Mouse (Mus musculus): ENCODE results near the gene Atxn1. TPM values are rescaled to one million over a fixed set of nuclear protein-coding genes. Genes with fewer than 3 reads are reported as not detected.

Gene Atxn1
- total and polyA plus RNA-seq, 2 experiments from 2014 or later = 8.6 to 44.6 TPM

DNA sequence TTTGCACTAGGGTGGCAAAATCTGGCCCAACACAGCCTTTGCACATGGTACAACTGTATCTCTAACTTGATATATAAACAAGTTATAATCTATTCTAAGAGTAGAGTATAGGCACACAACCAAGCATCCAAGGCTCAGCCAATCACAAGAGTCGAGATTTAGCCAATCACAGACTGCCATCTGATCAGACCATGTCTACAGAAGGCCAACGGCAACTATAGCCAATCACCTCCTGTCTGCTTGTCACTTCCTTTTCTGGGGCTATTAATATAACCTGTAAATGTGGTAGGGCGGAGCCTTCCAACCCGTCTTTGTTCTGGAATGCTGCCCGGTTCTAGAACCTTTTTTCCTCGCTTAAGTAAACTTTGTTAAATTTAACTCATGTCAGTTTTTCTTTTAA is 167.1 kb downstream of the Atxn1 start:
- DNase-seq (ENCODE audit: low spot score) (no peak), ATAC-seq (no peak)
- H3K4me3 ChIP-seq (ENCODE audit: low read length) = no peak overlapping the region
- no peak overlapping the region for H3K4me2 ChIP-seq (ENCODE audit: low read depth, low read length)
- no peaks in the 10 kb centered on the region for H3K4me1 ChIP-seq (ENCODE audit: insufficient read depth, low read length)
- H3K36me3 ChIP-seq (ENCODE audit: insufficient read depth, low read length) = no peaks in the 10 kb centered on the region
- no peaks in the 10 kb centered on the region for H3K27me3 ChIP-seq (ENCODE audit: insufficient read depth, low read length)
- 90% methylated on average over 6 of the region's 6 CpGs for WGBS
- H3K9me3 ChIP-seq (ENCODE audit: low read length) = no peaks in the 10 kb centered on the region
- no peak overlapping the region for H3K9ac ChIP-seq (replicated peaks; ENCODE audit: low read length)
- H3K27ac ChIP-seq = no peak overlapping the region
- TF ChIP-seq CTCF (IDR thresholded peaks at IDR 0.05; ENCODE audit: low read depth) = no peak

DNA sequence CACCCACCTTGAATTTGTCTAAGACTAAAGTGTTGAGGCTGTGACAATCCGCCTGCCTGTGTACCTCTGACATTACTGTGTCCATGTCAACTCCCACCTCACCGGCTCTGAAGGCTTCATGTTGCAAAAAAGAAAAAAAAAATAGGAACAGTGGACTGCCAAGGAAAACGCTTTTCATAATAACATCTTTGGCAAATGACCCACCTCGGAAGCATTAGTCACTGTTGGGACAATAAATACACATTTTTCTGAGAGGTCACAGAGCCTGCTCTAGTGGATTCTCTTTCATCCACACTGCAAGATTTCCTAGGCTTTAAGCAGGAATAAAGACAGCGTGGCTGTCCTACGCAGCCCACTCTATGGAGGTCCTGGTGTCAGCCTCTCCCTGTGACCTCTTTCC is 168.5 kb downstream of the Atxn1 start:
- H3K4me2 ChIP-seq (ENCODE audit: low read depth, low read length) = no peak overlapping the region
- H3K9me3 ChIP-seq (ENCODE audit: low read length) = no peaks in the 10 kb centered on the region
- H3K36me3 ChIP-seq (ENCODE audit: insufficient read depth, low read length) = no peaks in the 10 kb centered on the region
- DNase-seq (ENCODE audit: low spot score) (no peak), ATAC-seq (no peak)
- no peak for TF ChIP-seq CTCF (IDR thresholded peaks at IDR 0.05; ENCODE audit: low read depth)
- H3K4me3 ChIP-seq (ENCODE audit: low read length) = no peak overlapping the region
- H3K4me1 ChIP-seq (ENCODE audit: insufficient read depth, low read length) = no peaks in the 10 kb centered on the region
- WGBS = 85% methylated on average over 6 of the region's 6 CpGs
- H3K9ac ChIP-seq (replicated peaks; ENCODE audit: low read length) = no peak overlapping the region
- H3K27ac ChIP-seq = no peak overlapping the region
- no peaks in the 10 kb centered on the region for H3K27me3 ChIP-seq (ENCODE audit: insufficient read depth, low read length)

DNA sequence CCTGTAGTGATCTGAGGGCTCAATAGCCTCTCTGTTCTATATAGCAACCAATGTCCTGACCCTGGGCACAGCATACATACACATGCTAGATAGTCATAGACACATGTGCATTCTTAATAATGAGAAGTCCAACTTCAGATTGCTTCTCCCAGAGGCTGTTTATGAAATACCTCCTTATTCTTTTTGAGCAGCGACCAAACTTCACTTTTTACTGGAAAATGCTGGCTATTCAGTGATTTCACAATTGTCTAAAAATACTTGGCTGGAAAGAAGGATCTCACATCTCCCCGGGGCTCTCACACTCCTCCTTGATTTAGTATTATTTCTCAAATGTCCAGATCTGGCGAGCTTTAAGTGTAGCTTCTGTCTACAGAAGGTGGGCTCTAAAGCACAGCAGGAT is 171.0 kb downstream of the Atxn1 start:
- 66% methylated on average over 3 of the region's 3 CpGs for WGBS

DNA sequence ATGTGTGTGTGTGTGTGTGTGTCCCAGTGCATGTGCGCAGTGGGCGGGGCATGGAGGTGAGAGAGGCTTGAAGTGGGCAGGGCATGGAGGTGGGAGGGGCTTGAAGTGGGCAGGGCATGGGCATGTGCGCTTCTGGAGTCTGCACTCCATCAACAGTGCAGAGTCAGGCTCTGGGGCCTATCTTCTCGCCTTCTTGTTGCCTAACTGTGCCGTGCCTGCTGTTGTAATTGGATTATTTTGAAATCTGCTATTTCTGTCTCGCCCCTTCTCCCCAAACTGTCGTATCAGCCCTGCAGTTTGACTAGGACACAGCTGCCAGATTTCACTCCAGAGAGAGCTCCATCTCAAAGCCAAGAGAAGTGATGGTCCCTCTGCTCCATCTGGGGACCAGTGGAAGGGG is 178.4 kb downstream of the Atxn1 start:
- Histone ChIP-seq H3K36me3 (ENCODE audit: insufficient read depth, low read length) (no peaks in the 10 kb centered on the region), H3K4me1 (ENCODE audit: insufficient read depth, low read length) (no peaks in the 10 kb centered on the region), H3K27ac (no peak overlapping the region), H3K9ac (replicated peaks; ENCODE audit: low read length) (no peak overlapping the region), H3K4me2 (ENCODE audit: low read depth, low read length) (no peak overlapping the region), H3K9me3 (ENCODE audit: low read length) (no peaks in the 10 kb centered on the region), H3K4me3 (ENCODE audit: low read length) (no peak overlapping the region), H3K27me3 (ENCODE audit: insufficient read depth, low read length) (no peaks in the 10 kb centered on the region)
- ATAC-seq = no peak
- no peak for TF ChIP-seq CTCF (IDR thresholded peaks at IDR 0.05; ENCODE audit: low read depth)
- WGBS = 87% methylated on average over 7 of the region's 7 CpGs
- DNase-seq (ENCODE audit: low spot score) = no peak

More for the DNA sequence above, 171.0 kb downstream of the Atxn1 start:
- Histone ChIP-seq H3K4me3 (ENCODE audit: low read length) (no peak overlapping the region), H3K4me2 (ENCODE audit: low read depth, low read length) (no peak overlapping the region), H3K9me3 (ENCODE audit: low read length) (no peaks in the 10 kb centered on the region), H3K4me1 (ENCODE audit: insufficient read depth, low read length) (no peaks in the 10 kb centered on the region), H3K27ac (no peak overlapping the region), H3K36me3 (ENCODE audit: insufficient read depth, low read length) (no peaks in the 10 kb centered on the region), H3K9ac (replicated peaks; ENCODE audit: low read length) (no peak overlapping the region), H3K27me3 (ENCODE audit: insufficient read depth, low read length) (no peaks in the 10 kb centered on the region)
- ATAC-seq = no peak
- no peak for DNase-seq (ENCODE audit: low spot score)
- no peak for TF ChIP-seq CTCF (IDR thresholded peaks at IDR 0.05; ENCODE audit: low read depth)

DNA sequence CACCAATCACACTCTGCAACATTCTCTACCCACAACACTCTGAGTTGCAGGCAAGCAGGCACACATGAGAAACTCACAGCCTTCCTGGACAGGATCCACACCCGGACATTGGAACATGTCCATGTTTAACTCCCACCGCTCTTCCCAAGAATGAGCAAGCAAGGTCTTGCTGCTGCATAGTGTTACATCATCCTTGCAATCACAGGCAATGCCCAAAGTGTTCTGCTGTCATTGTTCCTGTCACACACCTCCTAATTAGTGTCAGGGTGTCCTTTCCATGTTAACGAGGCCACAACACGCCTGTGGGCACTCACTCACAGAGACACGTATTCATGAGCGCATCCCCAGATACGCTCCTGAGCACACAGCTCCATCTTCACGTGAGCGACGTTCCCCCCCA is 181.1 kb downstream of the Atxn1 start:
- Histone ChIP-seq H3K4me3 (ENCODE audit: low read length) (no peak overlapping the region), H3K4me1 (ENCODE audit: insufficient read depth, low read length) (no peaks in the 10 kb centered on the region), H3K36me3 (ENCODE audit: insufficient read depth, low read length) (no peaks in the 10 kb centered on the region), H3K27ac (no peak overlapping the region), H3K9ac (replicated peaks; ENCODE audit: low read length) (no peak overlapping the region), H3K9me3 (ENCODE audit: low read length) (no peaks in the 10 kb centered on the region), H3K27me3 (ENCODE audit: insufficient read depth, low read length) (no peaks in the 10 kb centered on the region), H3K4me2 (ENCODE audit: low read depth, low read length) (no peak overlapping the region)
- no peak for TF ChIP-seq CTCF (IDR thresholded peaks at IDR 0.05; ENCODE audit: low read depth)
- 64% methylated on average over 10 of the region's 10 CpGs for WGBS
- ATAC-seq = 0 out of 2 replicates have a peak, but pooled peaks have one; percentile 47
- peak; percentile 5 for DNase-seq (ENCODE audit: low spot score)

DNA sequence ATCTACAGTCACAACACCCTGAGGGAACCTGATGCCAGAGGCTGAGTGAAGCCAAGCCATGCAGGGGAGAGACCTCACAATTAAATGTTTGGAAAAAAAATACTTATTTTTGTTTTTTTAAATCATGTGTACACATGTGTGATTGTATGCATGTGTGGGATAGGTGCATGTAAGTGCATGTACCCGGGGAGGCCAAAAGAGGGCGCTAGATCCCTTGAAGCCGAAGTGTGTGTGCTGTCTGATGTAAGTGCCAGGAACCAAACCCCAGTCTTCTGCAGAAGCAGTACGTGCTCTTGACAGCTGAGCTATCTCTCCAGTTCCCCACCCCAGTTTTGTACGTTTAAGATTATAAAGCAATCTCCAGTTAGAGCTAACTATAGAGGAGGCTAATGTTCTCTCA is 186.1 kb downstream of the Atxn1 start:
- Histone ChIP-seq H3K27me3 (ENCODE audit: insufficient read depth, low read length) (no peaks in the 10 kb centered on the region), H3K36me3 (ENCODE audit: insufficient read depth, low read length) (no peaks in the 10 kb centered on the region), H3K9me3 (ENCODE audit: low read length) (no peaks in the 10 kb centered on the region), H3K4me3 (ENCODE audit: low read length) (no peak overlapping the region), H3K9ac (replicated peaks; ENCODE audit: low read length) (no peak overlapping the region), H3K27ac (no peak overlapping the region), H3K4me1 (ENCODE audit: insufficient read depth, low read length) (no peaks in the 10 kb centered on the region), H3K4me2 (ENCODE audit: low read depth, low read length) (no peak overlapping the region)
- DNase-seq (ENCODE audit: low spot score) (no peak), ATAC-seq (no peak)
- peak; percentile 38; the same call in 1 of the 2 replicates for TF ChIP-seq CTCF (IDR thresholded peaks at IDR 0.05; ENCODE audit: low read depth)
- WGBS = 90% methylated on average over 5 of the region's 5 CpGs

DNA sequence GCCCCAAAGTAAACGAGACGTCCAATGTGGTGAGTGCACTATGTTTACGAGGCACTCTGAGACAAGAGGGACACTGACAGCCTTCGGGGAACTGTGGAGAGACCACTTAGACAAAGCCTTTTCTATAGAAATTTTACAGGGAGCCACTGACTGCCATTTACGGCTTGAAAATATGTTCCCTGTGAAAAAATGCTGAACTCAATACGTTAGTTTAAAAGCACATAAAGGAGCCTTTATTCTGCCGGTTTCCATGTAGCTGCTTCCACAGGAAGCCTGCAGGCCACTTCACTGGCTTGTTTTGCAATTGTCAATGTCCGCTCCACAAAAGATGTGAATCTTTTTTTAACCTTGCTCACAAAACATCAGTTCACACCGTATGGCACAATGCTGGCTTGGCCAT is 186.6 kb downstream of the Atxn1 start:
- WGBS = 53% methylated on average over 9 of the region's 9 CpGs
- DNase-seq (ENCODE audit: low spot score) (no peak), ATAC-seq (no peak)
- H3K4me1 ChIP-seq (ENCODE audit: insufficient read depth, low read length) = no peaks in the 10 kb centered on the region
- H3K4me3 ChIP-seq (ENCODE audit: low read length) = no peak overlapping the region
- H3K36me3 ChIP-seq (ENCODE audit: insufficient read depth, low read length) = no peaks in the 10 kb centered on the region
- H3K27me3 ChIP-seq (ENCODE audit: insufficient read depth, low read length) = no peaks in the 10 kb centered on the region
- no peak overlapping the region for H3K9ac ChIP-seq (replicated peaks; ENCODE audit: low read length)
- no peaks in the 10 kb centered on the region for H3K9me3 ChIP-seq (ENCODE audit: low read length)
- 0 out of 2 replicates have a peak overlapping the region, but pooled peaks have one; percentile 22 for H3K27ac ChIP-seq
- no peak for TF ChIP-seq CTCF (IDR thresholded peaks at IDR 0.05; ENCODE audit: low read depth)
- H3K4me2 ChIP-seq (ENCODE audit: low read depth, low read length) = no peak overlapping the region

Measured in hindbrain, postnatal 0 days (tissue).